Mouse (Mus musculus): ENCODE data around the gene Josd2. TPM values are rescaled to one million over a fixed set of nuclear protein-coding genes. Genes with fewer than 3 reads are reported as not detected.

Gene Josd2
- polyA plus RNA-seq, 1 experiment from 2014 or later, result 128 TPM

DNA sequence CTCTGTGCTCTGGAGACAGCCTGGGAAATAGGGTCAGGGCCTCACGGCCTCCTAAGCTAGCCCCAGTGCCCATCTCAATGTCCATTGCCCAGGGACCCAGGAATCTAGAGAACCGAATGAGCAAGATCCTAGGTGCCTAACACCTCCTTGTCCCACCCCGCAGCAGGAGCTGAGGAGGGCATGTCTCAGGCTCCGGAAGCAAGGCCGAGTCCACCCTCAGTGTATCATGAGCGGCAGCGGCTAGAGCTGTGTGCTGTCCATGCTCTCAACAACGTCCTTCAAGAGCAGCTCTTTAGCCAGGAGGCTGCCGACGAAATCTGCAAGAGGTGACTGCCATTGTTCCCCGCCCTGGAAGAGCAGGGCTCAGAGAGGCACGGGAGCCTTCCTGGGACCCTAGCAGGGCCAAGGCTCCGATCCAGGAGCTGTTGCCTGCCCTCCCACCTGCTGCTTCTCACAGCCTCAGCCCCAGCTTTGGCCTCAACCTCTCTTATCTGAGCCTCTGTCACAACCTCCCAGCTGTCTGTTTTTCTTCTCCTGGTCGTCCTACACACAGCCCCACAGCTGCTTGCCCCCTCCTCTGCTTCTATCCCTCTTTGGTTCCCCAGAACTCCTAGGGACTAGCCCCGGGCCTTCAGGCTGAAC lies 985 bp downstream of the Josd2 start:
- Histone ChIP-seq H3K27ac (replicated peaks in 1 of 2; ENCODE audit: control insufficient read depth in 1 of 2, insufficient read depth in 1 of 2, low read depth in 2 of 2, low read length in 2 of 2) (peak overlapping the region; percentile 97 to 99), H3K4me1 (ENCODE audit: control insufficient read depth in 2 of 2, insufficient read depth in 2 of 2, low read length in 2 of 2) (peaks cover 49 to 55% of the 10 kb centered on the region in 2 experiments), H3K9ac (ENCODE audit: low read length) (peak overlapping the region; percentile 84), H3K9me3 (ENCODE audit: control insufficient read depth, low read length) (no peaks in the 10 kb centered on the region), H3K4me2 (ENCODE audit: low read length) (peak overlapping the region; percentile 95), H3K36me3 (ENCODE audit: control insufficient read depth, insufficient read depth, low read length) (no peaks in the 10 kb centered on the region), H3K27me3 (ENCODE audit: control insufficient read depth, insufficient read depth, low read length) (no peaks in the 10 kb centered on the region), H3K4me3 (ENCODE audit: control insufficient read depth in 1 of 2, insufficient read depth in 1 of 2, low read depth in 1 of 2, low read length in 2 of 2) (peak overlapping the region; percentile 71 to 83)
- 17% methylated on average over 14 of the region's 15 CpGs for WGBS
- ATAC-seq (ENCODE audit: insufficient number of reproducible peaks, insufficient read depth, low FRiP score, low read depth), result no peak

DNA sequence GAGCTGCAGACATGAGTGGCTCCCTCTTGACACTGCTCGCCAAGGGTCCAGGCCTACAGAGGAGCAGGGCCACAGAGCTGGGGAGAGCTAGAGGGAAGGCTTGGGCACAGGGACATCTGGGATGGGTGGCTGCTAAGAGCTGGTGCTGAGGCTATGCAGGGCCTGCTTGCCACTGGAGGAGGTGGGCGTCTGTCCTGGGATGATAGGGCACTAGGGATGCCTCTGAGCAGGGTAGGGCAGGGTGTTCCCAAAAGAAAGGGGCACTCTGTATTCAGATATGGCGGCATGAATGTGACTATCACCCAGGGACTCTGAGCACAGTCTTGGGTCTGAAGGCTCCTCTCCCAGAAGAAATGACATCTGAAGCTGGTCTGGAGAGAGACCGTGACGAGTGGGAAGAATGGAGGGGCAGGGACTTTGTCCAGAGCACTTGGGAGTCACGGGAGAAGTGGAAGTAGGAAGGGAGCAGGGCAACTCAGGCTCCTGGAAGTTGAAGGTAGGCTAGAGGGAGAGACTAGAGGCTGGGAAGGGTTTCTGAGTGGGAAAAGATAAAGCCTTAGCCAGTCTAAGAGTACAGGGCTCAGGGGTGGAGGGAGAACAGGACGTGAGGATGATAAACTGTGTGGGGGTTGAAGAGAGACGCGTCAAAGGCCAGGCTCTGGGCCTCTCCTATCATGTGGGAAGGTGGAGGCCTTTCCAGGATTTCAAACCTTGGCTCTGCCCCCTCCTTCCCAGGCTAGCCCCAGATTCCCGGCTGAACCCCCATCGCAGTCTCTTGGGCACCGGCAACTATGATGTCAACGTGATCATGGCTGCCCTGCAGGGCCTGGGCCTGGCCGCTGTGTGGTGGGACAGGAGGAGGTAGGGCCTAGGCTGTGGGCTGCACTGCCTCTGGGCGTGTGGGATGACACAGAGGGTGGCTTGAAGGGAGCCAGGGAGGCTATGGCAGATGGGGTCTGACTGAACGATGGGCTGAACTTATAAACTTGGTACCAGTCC lies 2.2 kb downstream of the Josd2 start:
- H3K4me3 ChIP-seq (ENCODE audit: control insufficient read depth in 1 of 2, insufficient read depth in 1 of 2, low read depth in 1 of 2, low read length in 2 of 2), result no peak overlapping the region
- H3K4me2 ChIP-seq (ENCODE audit: low read length), result peak overlapping the region; percentile 95
- H3K4me1 ChIP-seq (ENCODE audit: control insufficient read depth in 2 of 2, insufficient read depth in 2 of 2, low read length in 2 of 2), result peaks cover 50 to 51% of the 10 kb centered on the region in 2 experiments
- peak overlapping the region; percentile 97 to 99 for H3K27ac ChIP-seq (replicated peaks in 1 of 2; ENCODE audit: control insufficient read depth in 1 of 2, insufficient read depth in 1 of 2, low read depth in 2 of 2, low read length in 2 of 2)
- H3K36me3 ChIP-seq (ENCODE audit: control insufficient read depth, insufficient read depth, low read length), result no peaks in the 10 kb centered on the region
- H3K9ac ChIP-seq (ENCODE audit: low read length), result peak overlapping the region; percentile 84
- no peaks in the 10 kb centered on the region for H3K9me3 ChIP-seq (ENCODE audit: control insufficient read depth, low read length)
- no peak for ATAC-seq (ENCODE audit: insufficient number of reproducible peaks, insufficient read depth, low FRiP score, low read depth)
- H3K27me3 ChIP-seq (ENCODE audit: control insufficient read depth, insufficient read depth, low read length), result no peaks in the 10 kb centered on the region
- 50% methylated on average over 16 of the region's 16 CpGs for WGBS

DNA sequence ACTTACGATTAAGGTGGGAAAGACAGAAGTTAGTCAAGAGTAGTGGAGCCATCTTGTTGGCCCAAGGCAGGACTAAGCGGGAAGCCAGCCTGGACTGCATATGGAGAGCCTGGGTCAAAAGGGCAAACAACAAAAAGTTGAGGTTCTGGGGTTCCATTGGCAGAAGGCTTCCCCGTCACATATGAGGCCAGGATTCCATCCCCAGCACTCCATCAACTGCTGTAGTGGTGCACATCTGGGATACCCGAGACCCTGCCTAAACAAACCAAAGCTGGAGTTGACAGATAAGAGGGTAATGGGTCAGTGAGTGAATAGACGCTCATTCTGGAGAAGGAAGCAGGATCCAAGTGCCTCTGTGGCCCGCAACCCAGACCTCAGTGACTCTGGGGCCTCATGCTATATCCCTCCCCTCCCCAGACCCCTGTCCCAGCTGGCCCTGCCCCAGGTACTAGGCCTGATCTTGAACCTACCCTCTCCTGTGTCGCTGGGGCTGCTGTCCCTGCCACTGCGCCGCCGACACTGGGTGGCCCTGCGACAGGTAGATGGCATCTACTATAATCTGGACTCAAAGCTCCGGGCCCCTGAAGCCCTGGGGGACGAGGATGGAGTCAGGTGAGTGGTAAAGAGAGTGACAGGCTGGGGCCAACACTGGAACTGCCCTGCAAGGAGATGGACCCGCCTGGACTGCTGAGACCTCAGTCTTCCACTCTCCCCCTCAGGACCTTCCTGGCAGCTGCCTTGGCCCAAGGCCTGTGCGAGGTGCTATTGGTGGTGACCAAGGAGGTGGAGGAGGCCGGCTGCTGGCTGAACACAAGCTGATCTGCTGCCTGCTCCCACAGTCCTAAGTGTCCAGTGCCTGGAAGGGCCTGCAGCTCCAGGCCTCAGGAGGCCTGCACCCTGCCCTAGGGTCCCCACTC lies 3.2 kb downstream of the Josd2 start:
- no peaks in the 10 kb centered on the region for H3K9me3 ChIP-seq (ENCODE audit: control insufficient read depth, low read length)
- peak overlapping the region; percentile 68 for H3K9ac ChIP-seq (ENCODE audit: low read length)
- no peak for ATAC-seq (ENCODE audit: insufficient number of reproducible peaks, insufficient read depth, low FRiP score, low read depth)
- H3K27me3 ChIP-seq (ENCODE audit: control insufficient read depth, insufficient read depth, low read length), result no peaks in the 10 kb centered on the region
- no peaks in the 10 kb centered on the region for H3K36me3 ChIP-seq (ENCODE audit: control insufficient read depth, insufficient read depth, low read length)
- 63% methylated on average over 16 of the region's 16 CpGs for WGBS
- peak overlapping the region; percentile 97 to 99 for H3K27ac ChIP-seq (replicated peaks in 1 of 2; ENCODE audit: control insufficient read depth in 1 of 2, insufficient read depth in 1 of 2, low read depth in 2 of 2, low read length in 2 of 2)
- H3K4me1 ChIP-seq (ENCODE audit: control insufficient read depth in 2 of 2, insufficient read depth in 2 of 2, low read length in 2 of 2), result peaks cover 52 to 53% of the 10 kb centered on the region in 2 experiments
- no peak overlapping the region for H3K4me3 ChIP-seq (ENCODE audit: control insufficient read depth in 1 of 2, insufficient read depth in 1 of 2, low read depth in 1 of 2, low read length in 2 of 2)
- peak overlapping the region; percentile 73 for H3K4me2 ChIP-seq (ENCODE audit: low read length)

DNA sequence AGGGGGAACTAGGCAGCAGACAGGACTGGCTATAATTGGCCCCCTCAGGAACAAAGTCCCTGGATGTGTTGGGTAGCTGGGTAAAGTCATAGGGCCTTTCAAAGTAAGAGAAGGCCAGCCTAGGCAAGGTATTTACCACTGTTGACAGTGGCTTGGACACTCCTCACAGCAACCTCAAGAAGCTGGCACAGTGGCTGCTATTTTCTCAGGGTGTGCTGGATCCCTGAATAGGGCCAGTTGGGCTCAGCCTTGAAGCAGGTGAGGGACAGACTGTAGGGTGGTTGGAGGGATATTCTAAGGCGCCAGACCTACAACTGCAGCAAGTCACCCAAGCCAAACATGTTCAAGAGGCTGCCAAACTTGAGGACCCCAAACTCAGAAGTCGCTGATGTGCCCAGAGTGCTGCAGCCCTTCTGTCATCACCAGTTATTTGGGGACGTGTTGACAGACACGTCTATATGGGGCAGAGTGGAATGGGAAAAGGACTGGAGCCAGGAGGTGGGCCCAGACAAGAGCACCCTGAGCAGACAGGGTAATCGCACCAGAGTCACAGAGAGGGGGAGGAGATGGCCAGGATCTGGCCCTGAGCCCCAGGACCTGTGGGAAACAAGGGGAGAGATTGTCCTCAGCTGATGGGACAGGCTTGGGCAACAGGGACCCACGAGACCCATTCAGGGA lies 4.2 kb downstream of the Josd2 start:
- H3K36me3 ChIP-seq (ENCODE audit: control insufficient read depth, insufficient read depth, low read length), result no peaks in the 10 kb centered on the region
- peak overlapping the region; percentile 95 for H3K9ac ChIP-seq (ENCODE audit: low read length)
- ATAC-seq (ENCODE audit: insufficient number of reproducible peaks, insufficient read depth, low FRiP score, low read depth), result peak; percentile 61
- H3K4me3 ChIP-seq (ENCODE audit: control insufficient read depth in 1 of 2, insufficient read depth in 1 of 2, low read depth in 1 of 2, low read length in 2 of 2), result peak overlapping the region in 1 of 2 experiments; percentile 54; a peak in 1 of 4 replicates
- peaks cover 52% of the 10 kb centered on the region in 2 experiments for H3K4me1 ChIP-seq (ENCODE audit: control insufficient read depth in 2 of 2, insufficient read depth in 2 of 2, low read length in 2 of 2)
- peak overlapping the region; percentile 97 to 99 for H3K27ac ChIP-seq (replicated peaks in 1 of 2; ENCODE audit: control insufficient read depth in 1 of 2, insufficient read depth in 1 of 2, low read depth in 2 of 2, low read length in 2 of 2)
- H3K27me3 ChIP-seq (ENCODE audit: control insufficient read depth, insufficient read depth, low read length), result no peaks in the 10 kb centered on the region
- no peaks in the 10 kb centered on the region for H3K9me3 ChIP-seq (ENCODE audit: control insufficient read depth, low read length)
- WGBS, result 14% methylated on average over 6 of the region's 6 CpGs
- peak overlapping the region; percentile 73 for H3K4me2 ChIP-seq (ENCODE audit: low read length)

DNA sequence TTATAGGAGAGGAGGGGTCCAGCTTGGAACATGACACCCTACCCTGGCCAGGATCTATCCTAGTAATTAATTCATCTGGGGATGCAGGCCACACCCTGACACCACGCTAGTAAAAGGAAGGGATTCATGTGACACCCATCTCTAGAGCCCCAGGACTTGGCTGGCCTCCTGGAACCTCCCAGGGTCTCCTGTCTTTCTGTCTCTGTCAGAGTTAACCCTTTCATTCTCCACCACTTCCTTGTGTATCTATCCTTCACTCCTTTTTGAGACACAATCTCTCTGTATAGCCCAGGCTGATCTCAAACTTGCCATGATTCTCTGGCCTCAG lies 4.7 kb downstream of the Josd2 start:
- WGBS, result 6% methylated on average over 1 of the region's 1 CpGs
- Histone ChIP-seq H3K9ac (ENCODE audit: low read length) (peak overlapping the region; percentile 95), H3K27ac (replicated peaks in 1 of 2; ENCODE audit: control insufficient read depth in 1 of 2, insufficient read depth in 1 of 2, low read depth in 2 of 2, low read length in 2 of 2) (peak overlapping the region; percentile 93 to 99), H3K9me3 (ENCODE audit: control insufficient read depth, low read length) (no peaks in the 10 kb centered on the region), H3K4me1 (ENCODE audit: control insufficient read depth in 2 of 2, insufficient read depth in 2 of 2, low read length in 2 of 2) (peaks cover 47 to 52% of the 10 kb centered on the region in 2 experiments), H3K4me2 (ENCODE audit: low read length) (peak overlapping the region; percentile 73), H3K27me3 (ENCODE audit: control insufficient read depth, insufficient read depth, low read length) (no peaks in the 10 kb centered on the region), H3K4me3 (ENCODE audit: control insufficient read depth in 1 of 2, insufficient read depth in 1 of 2, low read depth in 1 of 2, low read length in 2 of 2) (peak overlapping the region; percentile 13 to 54; a peak in 3 of 4 replicates), H3K36me3 (ENCODE audit: control insufficient read depth, insufficient read depth, low read length) (no peaks in the 10 kb centered on the region)
- no peak for ATAC-seq (ENCODE audit: insufficient number of reproducible peaks, insufficient read depth, low FRiP score, low read depth)

DNA sequence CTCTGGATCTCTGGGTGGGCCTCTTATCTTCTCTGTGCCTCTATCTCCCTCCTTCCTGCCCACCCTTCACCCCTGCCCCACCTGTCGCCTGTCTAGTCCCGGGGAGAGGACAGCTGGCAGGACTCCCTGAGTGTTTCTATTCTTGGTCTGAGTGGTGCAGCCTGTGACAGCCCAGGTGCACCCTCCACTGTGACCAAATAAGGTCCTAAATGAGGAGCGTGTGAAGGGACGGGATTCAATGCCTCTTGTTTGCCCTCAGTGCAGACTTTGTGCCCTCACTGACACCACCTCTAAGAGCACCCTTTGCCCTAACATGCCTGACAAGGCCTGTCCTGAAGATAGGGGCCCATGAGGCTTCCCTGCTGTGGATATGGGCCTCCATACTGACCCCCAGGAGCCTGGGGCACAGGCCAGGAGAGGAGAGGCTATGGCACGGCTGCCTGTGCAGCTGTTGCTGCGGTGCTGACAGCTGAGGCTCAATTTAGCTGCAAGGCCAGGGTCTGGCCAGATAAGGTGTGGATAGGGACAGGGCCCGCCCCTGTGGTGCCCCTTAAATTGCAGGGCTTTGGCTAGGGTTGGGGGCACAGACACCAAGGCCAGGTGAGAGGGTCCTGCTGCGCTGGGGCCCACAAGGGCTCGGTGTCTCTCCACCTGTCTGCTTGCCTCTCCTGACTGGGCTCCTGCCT lies 5.3 kb downstream of the Josd2 start:
- Histone ChIP-seq H3K4me3 (ENCODE audit: control insufficient read depth in 1 of 2, insufficient read depth in 1 of 2, low read depth in 1 of 2, low read length in 2 of 2) (peak overlapping the region; percentile 54 to 78), H3K27ac (replicated peaks in 1 of 2; ENCODE audit: control insufficient read depth in 1 of 2, insufficient read depth in 1 of 2, low read depth in 2 of 2, low read length in 2 of 2) (peak overlapping the region; percentile 93 to 99), H3K4me1 (ENCODE audit: control insufficient read depth in 2 of 2, insufficient read depth in 2 of 2, low read length in 2 of 2) (peaks cover 45 to 52% of the 10 kb centered on the region in 2 experiments), H3K9ac (ENCODE audit: low read length) (peak overlapping the region; percentile 95), H3K27me3 (ENCODE audit: control insufficient read depth, insufficient read depth, low read length) (no peaks in the 10 kb centered on the region), H3K36me3 (ENCODE audit: control insufficient read depth, insufficient read depth, low read length) (no peaks in the 10 kb centered on the region), H3K9me3 (ENCODE audit: control insufficient read depth, low read length) (no peaks in the 10 kb centered on the region), H3K4me2 (ENCODE audit: low read length) (peak overlapping the region; percentile 73)
- 6% methylated on average over 9 of the region's 9 CpGs for WGBS
- ATAC-seq (ENCODE audit: insufficient number of reproducible peaks, insufficient read depth, low FRiP score, low read depth), result peak; percentile 78
